Mouse (Mus musculus) E14TG2a.4 (cell line): Measurements from ENCODE around the gene Pdcd5.

ENCODE experiments used
- H3K27me3 ChIP-seq: 2 replicates; pipeline ENCODE4 v1.6.1; 2014; ENCODE audit warnings: low read length, control low read depth; ENCODE audit not compliant: insufficient read depth
- H3K36me3 ChIP-seq: 2 replicates; pipeline ENCODE4 v1.6.1; 2014; ENCODE audit warnings: low read length, control low read depth; ENCODE audit not compliant: insufficient read depth
- H3K4me1 ChIP-seq: replicated peaks from 2 replicates; pipeline ENCODE4 v1.6.1; 2014; ENCODE audit warnings: low read depth, low read length, control low read depth
- H3K4me3 ChIP-seq: replicated peaks from 2 replicates; pipeline ENCODE4 v1.5.1; 2014; ENCODE audit warnings: mild to moderate bottlenecking, low read length
- H3K9me3 ChIP-seq: 2 replicates; pipeline ENCODE4 v1.6.1; 2014; ENCODE audit warnings: low read length, control low read depth
- CTCF ChIP-seq: conservative IDR thresholded peaks from 2 replicates; pipeline ENCODE4 v1.5.1; 2014; ENCODE audit warnings: low read length
- NANOG ChIP-seq: IDR thresholded peaks from 2 replicates; pipeline ENCODE4 v1.6.1; 2014; ENCODE audit warnings: borderline replicate concordance, low read length, mixed read lengths
- POU5F1 ChIP-seq: IDR thresholded peaks from 2 replicates; pipeline ENCODE4 v1.6.1; 2014; ENCODE audit warnings: low read length, borderline replicate concordance

The Pdcd5 gene

DNA sequence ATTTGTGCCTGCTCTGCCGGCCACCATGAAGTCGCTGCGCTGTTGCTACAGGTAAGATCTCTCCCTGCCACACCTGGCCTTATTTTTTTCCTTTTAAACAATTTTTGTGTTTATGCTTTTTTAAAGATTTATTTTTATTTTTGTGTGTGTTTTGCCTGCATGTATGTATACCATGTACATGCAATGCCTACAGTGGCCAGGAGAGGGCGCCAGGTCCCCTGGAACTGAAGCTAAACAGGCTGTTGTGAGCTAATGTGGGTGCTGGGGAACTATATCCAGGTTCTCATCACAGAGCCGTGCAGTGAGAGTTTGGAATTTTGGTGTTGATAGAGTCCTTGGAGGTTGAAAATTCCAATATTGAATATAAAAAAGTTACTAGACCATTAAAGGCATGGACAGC, 18.8 kb downstream of the Pdcd5 start:
- Histone ChIP-seq H3K27me3 (no peaks in the 10 kb centered on the region), H3K4me1 (peaks cover 38% of the 10 kb centered on the region), H3K9me3 (no peaks in the 10 kb centered on the region), H3K36me3 (peaks cover 79% of the 10 kb centered on the region), H3K4me3 (no peak overlapping the region)
- TF ChIP-seq CTCF (peak; percentile 93), POU5F1 (no peak)

DNA sequence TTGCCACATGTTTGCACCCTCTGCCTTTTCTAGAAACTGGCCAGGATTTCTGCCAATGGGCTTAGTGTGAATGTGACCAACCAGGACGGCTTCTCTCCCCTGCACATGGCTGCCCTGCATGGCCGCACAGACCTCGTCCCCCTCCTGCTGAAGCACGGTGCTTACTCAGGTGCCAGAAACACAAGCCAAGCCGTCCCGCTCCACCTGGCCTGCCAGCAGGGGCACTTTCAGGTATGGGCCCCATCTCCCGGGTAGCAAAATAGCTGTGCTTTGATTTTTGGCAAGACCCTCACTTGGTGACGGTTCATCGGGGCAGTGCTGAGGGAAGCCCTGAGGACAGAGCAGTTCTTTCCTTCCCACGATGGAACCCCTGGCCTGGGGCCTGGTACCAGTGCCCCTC, 19.9 kb downstream of the Pdcd5 start:
- Histone ChIP-seq H3K27me3 (no peaks in the 10 kb centered on the region), H3K36me3 (peaks cover 79% of the 10 kb centered on the region)
- no peak for TF ChIP-seq CTCF
- no peak for TF ChIP-seq NANOG
- no peak for TF ChIP-seq POU5F1

DNA sequence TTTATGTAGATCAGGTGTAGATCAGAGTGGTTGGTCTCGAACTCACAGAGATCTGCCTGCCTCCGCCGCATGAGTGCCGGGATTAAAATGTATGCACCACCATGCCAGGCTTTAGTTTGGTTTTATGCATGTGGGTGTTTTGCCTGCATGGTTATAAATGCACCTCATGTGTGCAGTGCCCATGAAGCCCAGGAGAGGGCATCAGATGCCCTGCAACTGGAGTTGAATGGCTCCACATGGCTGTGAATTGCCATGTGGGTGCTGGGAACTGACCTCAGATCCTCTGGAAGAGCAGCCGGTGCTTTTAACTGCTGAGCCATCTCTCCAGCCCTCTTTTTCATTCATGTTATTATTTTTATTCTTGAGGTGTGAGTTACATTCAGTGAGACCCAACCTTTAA, 21.3 kb downstream of the Pdcd5 start:
- Histone ChIP-seq H3K9me3 (no peaks in the 10 kb centered on the region), H3K4me1 (peaks cover 48% of the 10 kb centered on the region), H3K36me3 (peaks cover 81% of the 10 kb centered on the region), H3K4me3 (no peak overlapping the region), H3K27me3 (no peaks in the 10 kb centered on the region)
- TF ChIP-seq POU5F1: no peak
- no peak for TF ChIP-seq NANOG
- TF ChIP-seq CTCF: peak; percentile 56

More for the DNA sequence above, 19.9 kb downstream of the Pdcd5 start:
- Histone ChIP-seq H3K9me3 (no peaks in the 10 kb centered on the region), H3K4me1 (peaks cover 44% of the 10 kb centered on the region), H3K4me3 (no peak overlapping the region)

DNA sequence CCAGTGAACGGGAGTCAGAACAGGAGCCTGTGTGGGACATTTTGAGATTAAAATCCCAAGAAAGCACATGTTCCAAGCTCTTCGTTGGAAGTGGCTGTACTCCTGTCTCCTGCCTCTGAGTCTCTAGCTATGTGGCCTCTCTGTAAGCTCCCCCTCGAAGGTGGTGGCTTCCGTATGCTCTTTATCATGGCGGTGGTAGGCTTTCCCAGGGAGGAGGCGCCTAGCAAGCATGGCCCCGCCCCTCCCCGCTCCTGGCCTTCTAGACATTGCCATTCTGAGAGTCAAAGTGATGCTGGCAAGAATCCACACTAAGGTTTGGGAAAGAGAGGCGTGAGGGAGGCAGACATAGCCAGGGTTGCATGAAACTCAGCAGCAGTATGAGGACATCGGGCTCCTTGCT, 24.7 kb downstream of the Pdcd5 start:
- H3K27me3 ChIP-seq: no peaks in the 10 kb centered on the region
- TF ChIP-seq NANOG: no peak
- no peak for TF ChIP-seq POU5F1
- no peak for TF ChIP-seq CTCF
- no peaks in the 10 kb centered on the region for H3K9me3 ChIP-seq
- no peak overlapping the region for H3K4me3 ChIP-seq
- peaks cover 82% of the 10 kb centered on the region for H3K36me3 ChIP-seq
- H3K4me1 ChIP-seq: peaks cover 63% of the 10 kb centered on the region

DNA sequence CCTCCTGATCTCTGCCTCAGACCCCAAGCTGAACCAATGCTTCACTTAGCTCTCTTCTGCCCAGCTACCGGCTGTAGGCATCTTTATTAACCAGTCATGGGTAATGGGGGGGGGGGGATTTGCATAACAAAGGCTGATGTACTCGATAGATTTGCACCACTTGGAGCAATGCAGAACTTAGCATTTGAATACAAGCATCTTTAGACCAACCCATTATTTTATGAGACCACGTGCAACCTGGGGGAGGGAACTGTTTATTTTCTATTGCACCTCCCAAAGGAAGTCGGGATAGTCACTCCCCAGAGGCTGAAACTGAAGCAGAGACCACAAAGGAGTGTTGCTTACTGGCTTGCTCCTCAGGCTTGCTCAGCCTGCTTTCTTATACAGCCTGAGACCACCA, 29.8 kb downstream of the Pdcd5 start:
- H3K9me3 ChIP-seq: no peaks in the 10 kb centered on the region
- peaks cover 93% of the 10 kb centered on the region for H3K36me3 ChIP-seq
- no peak for TF ChIP-seq POU5F1
- TF ChIP-seq CTCF: no peak
- no peak for TF ChIP-seq NANOG
- peaks cover 45% of the 10 kb centered on the region for H3K4me1 ChIP-seq
- no peak overlapping the region for H3K4me3 ChIP-seq
- no peaks in the 10 kb centered on the region for H3K27me3 ChIP-seq

DNA sequence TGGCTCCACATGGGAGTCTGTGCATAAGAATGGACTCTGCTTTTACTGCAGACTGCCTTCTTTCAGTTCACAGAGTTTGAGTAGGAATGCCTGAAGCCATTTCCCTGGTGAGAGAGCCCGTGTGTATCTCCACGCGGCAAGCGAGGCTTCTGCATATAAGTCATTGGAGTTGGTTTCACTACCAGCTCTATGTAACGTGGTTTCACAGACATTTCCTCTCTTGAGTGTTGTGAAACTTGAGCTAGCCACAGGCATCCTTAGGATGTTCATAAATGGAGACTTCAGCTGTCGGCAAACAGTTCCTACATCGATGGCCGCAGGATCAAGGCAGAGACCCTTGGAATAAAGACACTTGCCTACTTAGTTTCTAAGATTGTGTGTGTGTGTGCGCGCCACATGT, 38.1 kb downstream of the Pdcd5 start:
- TF ChIP-seq NANOG: no peak
- no peak for TF ChIP-seq CTCF
- no peak for TF ChIP-seq POU5F1
- no peak overlapping the region for H3K4me3 ChIP-seq
- peaks cover 7% of the 10 kb centered on the region; the same call in 1 of the 2 replicates for H3K9me3 ChIP-seq
- H3K36me3 ChIP-seq: peaks cover 82% of the 10 kb centered on the region
- H3K4me1 ChIP-seq: no peaks in the 10 kb centered on the region
- no peaks in the 10 kb centered on the region for H3K27me3 ChIP-seq

DNA sequence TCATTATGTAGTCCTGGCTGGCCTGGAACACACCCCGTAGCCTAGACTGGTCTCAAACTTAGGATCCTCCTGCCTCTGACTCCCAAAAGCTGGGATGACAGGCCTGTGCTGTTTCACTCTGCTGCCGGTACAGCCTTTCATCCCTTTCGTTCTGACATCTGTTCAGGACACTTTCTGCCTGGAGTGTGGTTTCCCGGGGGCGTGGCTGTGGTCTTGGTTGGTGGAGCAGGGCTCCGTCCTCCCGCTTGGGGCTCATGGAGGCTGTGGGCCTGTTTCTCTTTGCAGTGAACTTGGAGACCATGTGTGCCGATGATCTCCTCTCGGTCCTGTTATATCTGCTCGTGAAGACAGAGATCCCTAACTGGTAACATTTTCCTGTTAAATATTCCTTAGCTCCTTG, 40.5 kb downstream of the Pdcd5 start:
- Histone ChIP-seq H3K4me3 (no peak overlapping the region), H3K4me1 (no peaks in the 10 kb centered on the region), H3K36me3 (peaks cover 80% of the 10 kb centered on the region), H3K27me3 (no peaks in the 10 kb centered on the region), H3K9me3 (peaks cover 7% of the 10 kb centered on the region; the same call in 1 of the 2 replicates)
- no peak for TF ChIP-seq POU5F1
- no peak for TF ChIP-seq CTCF
- TF ChIP-seq NANOG: no peak

DNA sequence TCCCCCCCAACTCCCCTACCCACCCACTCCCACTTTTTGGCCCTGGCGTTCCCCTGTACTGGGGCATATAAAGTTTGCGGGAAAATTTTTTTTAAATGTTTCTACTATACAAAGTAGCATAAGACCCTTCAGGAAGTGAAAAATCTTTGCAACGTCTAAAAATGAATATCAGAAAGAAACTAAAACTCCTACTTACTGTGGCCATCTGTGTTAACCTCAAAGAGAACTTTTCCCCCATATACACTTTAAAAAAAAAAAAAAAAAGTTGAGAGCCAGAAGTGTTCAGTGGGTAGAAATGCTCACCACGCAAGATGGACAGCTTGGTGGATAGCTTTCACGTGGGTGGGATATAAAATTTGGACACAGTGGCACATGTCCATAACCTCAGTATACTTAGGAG, 44.6 kb downstream of the Pdcd5 start:
- Histone ChIP-seq H3K9me3 (no peaks in the 10 kb centered on the region), H3K4me1 (peaks cover 20% of the 10 kb centered on the region), H3K4me3 (no peak overlapping the region), H3K36me3 (peaks cover 75% of the 10 kb centered on the region), H3K27me3 (no peaks in the 10 kb centered on the region)
- TF ChIP-seq NANOG: no peak
- TF ChIP-seq CTCF: no peak

DNA sequence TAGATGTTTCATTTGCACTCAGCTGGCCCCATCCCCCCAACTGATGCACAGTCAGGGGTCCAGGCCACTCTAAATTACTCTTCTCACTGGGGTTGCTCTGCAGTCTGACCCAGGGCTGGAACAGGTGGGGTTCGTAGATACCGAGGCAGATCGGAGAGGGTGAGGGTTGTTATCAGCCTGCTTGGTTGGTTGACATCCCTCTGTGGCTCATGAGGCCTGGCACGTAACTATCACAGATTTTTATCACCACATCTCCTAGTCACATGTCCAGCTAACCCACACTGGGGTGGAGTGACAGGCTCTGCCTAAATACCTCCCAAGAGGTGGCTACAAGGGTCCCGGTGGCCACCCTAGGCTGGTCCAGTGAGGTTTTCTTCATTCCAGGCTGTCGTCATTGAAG, 46.2 kb downstream of the Pdcd5 start:
- TF ChIP-seq CTCF (no peak), POU5F1 (no peak), NANOG (no peak)
- Histone ChIP-seq H3K36me3 (peaks cover 75% of the 10 kb centered on the region), H3K9me3 (no peaks in the 10 kb centered on the region), H3K4me3 (no peak overlapping the region), H3K27me3 (no peaks in the 10 kb centered on the region), H3K4me1 (peaks cover 20% of the 10 kb centered on the region)
